Mouse (Mus musculus) layer of hippocampus, adult 11-12 months (tissue): ENCODE results near the gene Tecpr1.
A peak's percentile ranks its signal among the peaks of the same experiment; 100 is the strongest.

Source experiments
- DNase-seq: peaks from one replicate; pipeline ENCODE4 v3.0.0; 2022; ENCODE audit warnings: low spot score

Gene Tecpr1

GRCm38 (mm10) chr5:144223503-144223862 is at the start of gene Tecpr1:
TSS of gene Tecpr1 (minus strand) at chr5:144223615.
- DNase-seq: peak; percentile 94

- DNase-seq: no peak
These were observed 48.4 kb upstream of the Tecpr1 start for GRCm38 (mm10) chr5:144271772-144272171.

GRCm38 (mm10) chr5:144271118-144271517 is 47.7 kb upstream of the Tecpr1 start:
- no peak for DNase-seq

GRCm38 (mm10) chr5:144270420-144270819 is 47.0 kb upstream of the Tecpr1 start:
- no peak for DNase-seq

GRCm38 (mm10) chr5:144269926-144270325 is 46.5 kb upstream of the Tecpr1 start:
- DNase-seq: no peak

GRCm38 (mm10) chr5:144267535-144268241 is 44.3 kb upstream of the Tecpr1 start:
- DNase-seq: peak; percentile 66

GRCm38 (mm10) chr5:144263496-144263895 is 40.1 kb upstream of the Tecpr1 start:
- no peak for DNase-seq

GRCm38 (mm10) chr5:144263082-144263481 is 39.7 kb upstream of the Tecpr1 start:
- no peak for DNase-seq

- DNase-seq: no peak
These were observed 38.4 kb upstream of the Tecpr1 start for GRCm38 (mm10) chr5:144261829-144262228.

GRCm38 (mm10) chr5:144261309-144261708 is 37.9 kb upstream of the Tecpr1 start:
- DNase-seq: no peak

GRCm38 (mm10) chr5:144260464-144260863 is 37.0 kb upstream of the Tecpr1 start:
- DNase-seq: no peak

- DNase-seq: no peak
These were observed 35.8 kb upstream of the Tecpr1 start for GRCm38 (mm10) chr5:144259228-144259627.

- no peak for DNase-seq
These were observed 35.3 kb upstream of the Tecpr1 start for GRCm38 (mm10) chr5:144258687-144259086.

GRCm38 (mm10) chr5:144258131-144258611 is 34.8 kb upstream of the Tecpr1 start:
- DNase-seq: peak; percentile 47

- DNase-seq: no peak
These were observed 34.2 kb upstream of the Tecpr1 start for GRCm38 (mm10) chr5:144257451-144258110.

- no peak for DNase-seq
These were observed 33.5 kb upstream of the Tecpr1 start for GRCm38 (mm10) chr5:144256888-144257287.

GRCm38 (mm10) chr5:144256541-144256870 is 33.1 kb upstream of the Tecpr1 start:
- DNase-seq: no peak

- peak; percentile 62 for DNase-seq
These were observed 32.5 kb upstream of the Tecpr1 start for GRCm38 (mm10) chr5:144255632-144256540.

GRCm38 (mm10) chr5:144254811-144255631 is 31.6 kb upstream of the Tecpr1 start:
- DNase-seq: peak; percentile 84

GRCm38 (mm10) chr5:144254122-144254810 is 30.9 kb upstream of the Tecpr1 start:
- no peak for DNase-seq

GRCm38 (mm10) chr5:144253212-144253611 is 29.8 kb upstream of the Tecpr1 start:
- no peak for DNase-seq
